Mouse (Mus musculus) embryonic facial prominence, embryonic 11.5 days (tissue): ENCODE measurements around the gene Hmgb1. TPM values are rescaled to one million over a fixed set of nuclear protein-coding genes. Genes with fewer than 3 reads are reported as not detected.

Source experiments
- ATAC-seq: fragments of 200-750 bp; cut with Nextera tagmentation; replicated peaks from 2 replicates; pipeline ENCODE4 v1.8.0; 2017; ENCODE audit warnings: low read depth; ENCODE audit not compliant: insufficient number of reproducible peaks, low FRiP score, low TSS enrichment
- DNase-seq: peaks from one replicate; pipeline ENCODE4 v3.0.0-alpha.2; 2015; ENCODE audit warnings: low spot score
- H3K27ac ChIP-seq: fragments of 300-500 bp; sonication (generic); replicated peaks from 2 replicates; pipeline ENCODE4 v1.5.1; 2014; ENCODE audit warnings: mild to moderate bottlenecking, low read depth, low read length, control low read depth
- H3K27me3 ChIP-seq: fragments of 300-500 bp; sonication (generic); 2 replicates; pipeline ENCODE4 v1.6.1; 2014; ENCODE audit warnings: mild to moderate bottlenecking, low read length, moderate library complexity, mixed read lengths; ENCODE audit not compliant: control insufficient read depth, insufficient read depth
- H3K36me3 ChIP-seq: fragments of 300-500 bp; sonication (generic); replicated peaks from 2 replicates; pipeline ENCODE4 v1.6.1; 2014; ENCODE audit warnings: low read depth, mild to moderate bottlenecking, low read length, moderate library complexity, mixed read lengths; ENCODE audit not compliant: control insufficient read depth, insufficient read depth
- H3K4me1 ChIP-seq: fragments of 300-500 bp; sonication (generic); 2 replicates; pipeline ENCODE4 v1.6.1; 2014; ENCODE audit warnings: low read length, mixed read lengths; ENCODE audit not compliant: control insufficient read depth, insufficient read depth
- H3K4me2 ChIP-seq: fragments of 300-500 bp; sonication (generic); 2 replicates; pipeline ENCODE4 v1.6.1; 2014; ENCODE audit warnings: low read depth, mild to moderate bottlenecking, control low read depth, low read length, moderate library complexity
- H3K4me3 ChIP-seq: fragments of 300-500 bp; sonication (generic); 2 replicates; pipeline ENCODE4 v1.5.1; 2014; ENCODE audit warnings: low read depth, low read length, control low read depth
- H3K9ac ChIP-seq: fragments of 300-500 bp; sonication (generic); replicated peaks from 2 replicates; pipeline ENCODE4 v1.6.1; 2014; ENCODE audit warnings: mild to moderate bottlenecking, control low read depth, low read length
- H3K9me3 ChIP-seq: fragments of 300-500 bp; sonication (generic); replicated peaks from 2 replicates; pipeline ENCODE4 v1.6.1; 2016; ENCODE audit warnings: mild to moderate bottlenecking, low read length, inconsistent platforms, mixed read lengths; ENCODE audit not compliant: control insufficient read depth
- WGBS: fragments of 180-500 bp; shearing (Covaris S2); extraction: QIAGEN DNeasy Blood & Tissue Kit; methylation state at CpG from one replicate; pipeline ENCODE4 v1.1.7; 2014; 5-methylcytosine and 5-hydroxymethylcytosine counted together
- polyA plus RNA-seq: library from polyadenylated mRNA; unstranded; fragments of >200 nt; fragmentation: Nextera tagmentation; extraction: Ambion mirVana; gene quantifications from 2 replicates; pipeline ENCODE4 v1.2.1, GENCODE M21; 2014

The Hmgb1 gene
- polyA plus RNA-seq, 1 experiment from 2014 or later: 2,281 TPM

DNA sequence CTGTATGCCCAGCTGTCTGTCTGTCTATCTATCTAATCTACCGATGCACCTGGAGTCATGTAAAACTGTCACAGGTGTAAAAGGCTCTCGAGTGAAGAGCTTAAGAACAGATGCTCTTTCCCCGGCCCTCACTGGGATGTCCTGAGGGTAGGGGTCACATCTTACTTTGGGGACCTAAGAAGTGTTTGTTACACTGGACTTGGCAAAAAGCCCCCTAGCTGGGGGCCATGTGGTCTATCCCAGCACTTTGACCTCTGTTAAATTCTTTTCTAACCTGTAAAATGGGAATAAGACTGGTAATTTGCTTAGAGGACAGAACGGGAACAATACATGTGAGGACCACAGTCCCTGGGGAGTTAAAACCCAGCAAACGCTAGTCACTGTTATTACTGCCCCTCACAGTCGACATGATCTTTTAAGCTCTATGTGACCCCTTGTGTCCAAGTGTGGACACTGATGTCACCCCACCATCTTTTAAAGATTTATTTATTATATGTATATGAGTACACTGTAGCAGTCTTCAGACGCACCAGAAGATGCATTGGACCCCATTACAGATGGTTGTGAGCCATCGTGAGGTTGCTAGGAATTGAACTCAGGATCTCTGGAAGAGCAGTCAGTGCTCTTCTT, 80.1 kb downstream of the Hmgb1 start:
- DNase-seq (no peak), ATAC-seq (no peak)
- H3K27ac ChIP-seq: no peak overlapping the region
- 83% methylated on average over 8 of the region's 8 CpGs for WGBS
- H3K27me3 ChIP-seq: no peaks in the 10 kb centered on the region
- no peak overlapping the region for H3K4me3 ChIP-seq
- H3K9ac ChIP-seq: no peak overlapping the region
- no peak overlapping the region for H3K4me2 ChIP-seq
- H3K4me1 ChIP-seq: no peaks in the 10 kb centered on the region
- H3K9me3 ChIP-seq: no peaks in the 10 kb centered on the region
- no peaks in the 10 kb centered on the region for H3K36me3 ChIP-seq

DNA sequence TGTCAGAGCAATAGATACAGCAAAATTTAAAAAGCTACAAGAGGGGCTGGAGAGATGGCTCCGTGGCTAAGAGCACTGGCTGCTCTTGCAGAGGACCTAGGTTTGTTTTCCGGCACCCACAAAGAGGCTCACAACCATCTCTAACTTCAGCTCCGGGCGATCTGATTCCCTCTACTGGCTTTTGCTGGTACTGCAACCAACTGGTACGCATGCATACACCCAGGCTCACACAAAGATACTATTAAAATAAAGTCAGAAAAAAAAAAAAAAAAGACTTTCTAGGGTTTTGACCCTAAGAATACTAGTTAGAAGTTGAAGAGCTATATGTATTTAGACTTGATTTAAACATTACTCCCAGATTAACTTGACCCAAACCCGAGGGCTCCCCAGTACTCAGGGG, 82.4 kb downstream of the Hmgb1 start:
- H3K4me1 ChIP-seq: no peaks in the 10 kb centered on the region
- no peak overlapping the region for H3K4me2 ChIP-seq
- no peaks in the 10 kb centered on the region for H3K27me3 ChIP-seq
- no peak overlapping the region for H3K4me3 ChIP-seq
- no peaks in the 10 kb centered on the region for H3K9me3 ChIP-seq
- H3K9ac ChIP-seq: no peak overlapping the region
- no peaks in the 10 kb centered on the region for H3K36me3 ChIP-seq
- 85% methylated on average over 6 of the region's 6 CpGs for WGBS
- ATAC-seq (no peak), DNase-seq (no peak)
- no peak overlapping the region for H3K27ac ChIP-seq

DNA sequence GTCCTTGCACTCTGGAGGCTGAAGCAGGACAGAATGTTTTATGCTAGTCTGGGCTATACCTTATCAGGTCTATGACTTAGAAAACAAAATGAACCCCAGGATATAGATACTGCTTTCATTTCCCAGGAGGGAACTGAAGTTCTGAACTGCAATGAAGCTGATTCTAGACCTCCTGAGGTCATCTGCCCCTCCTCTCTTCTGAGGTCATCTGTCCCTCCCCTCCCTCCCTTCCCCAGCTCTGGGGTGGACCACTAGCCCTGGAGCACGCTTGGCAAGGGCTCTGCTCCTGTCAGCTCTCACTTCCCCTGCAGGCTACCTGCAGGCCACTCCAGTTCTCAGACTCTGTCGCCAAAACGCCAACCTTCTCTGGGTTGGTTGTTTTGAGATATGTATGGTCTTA, 84.2 kb downstream of the Hmgb1 start:
- DNase-seq (no peak), ATAC-seq (no peak)
- Histone ChIP-seq H3K27me3 (no peaks in the 10 kb centered on the region), H3K36me3 (no peaks in the 10 kb centered on the region), H3K4me3 (no peak overlapping the region), H3K9ac (no peak overlapping the region), H3K4me1 (no peaks in the 10 kb centered on the region), H3K4me2 (no peak overlapping the region), H3K9me3 (no peaks in the 10 kb centered on the region), H3K27ac (no peak overlapping the region)
- 70% methylated on average over 3 of the region's 3 CpGs for WGBS

DNA sequence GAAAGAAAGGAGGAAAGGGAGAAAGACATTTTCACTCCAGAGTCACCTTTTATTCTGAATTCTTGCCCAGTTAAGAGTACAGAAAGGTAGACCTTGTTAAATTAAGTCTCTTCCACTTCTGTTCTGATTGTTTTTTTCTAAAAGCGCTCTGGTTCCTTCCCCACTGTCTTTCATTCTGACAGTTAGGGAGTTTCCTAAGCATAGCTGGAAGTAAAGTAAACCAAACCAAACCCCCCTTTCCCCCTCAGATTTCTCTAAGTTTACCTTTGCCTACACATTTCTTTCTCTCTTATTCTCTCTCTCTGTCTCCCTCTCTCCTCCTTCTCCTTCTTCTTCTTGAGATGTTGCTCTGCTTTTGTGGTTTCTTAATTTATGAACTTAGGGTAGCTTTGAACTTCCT, 85.3 kb downstream of the Hmgb1 start:
- no peaks in the 10 kb centered on the region for H3K9me3 ChIP-seq
- ATAC-seq: no peak
- H3K27ac ChIP-seq: no peak overlapping the region
- DNase-seq: no peak
- H3K9ac ChIP-seq: no peak overlapping the region
- H3K4me1 ChIP-seq: no peaks in the 10 kb centered on the region
- no peak overlapping the region for H3K4me3 ChIP-seq
- 91% methylated on average over 1 of the region's 1 CpGs for WGBS
- no peak overlapping the region for H3K4me2 ChIP-seq
- H3K36me3 ChIP-seq: no peaks in the 10 kb centered on the region
- H3K27me3 ChIP-seq: no peaks in the 10 kb centered on the region

DNA sequence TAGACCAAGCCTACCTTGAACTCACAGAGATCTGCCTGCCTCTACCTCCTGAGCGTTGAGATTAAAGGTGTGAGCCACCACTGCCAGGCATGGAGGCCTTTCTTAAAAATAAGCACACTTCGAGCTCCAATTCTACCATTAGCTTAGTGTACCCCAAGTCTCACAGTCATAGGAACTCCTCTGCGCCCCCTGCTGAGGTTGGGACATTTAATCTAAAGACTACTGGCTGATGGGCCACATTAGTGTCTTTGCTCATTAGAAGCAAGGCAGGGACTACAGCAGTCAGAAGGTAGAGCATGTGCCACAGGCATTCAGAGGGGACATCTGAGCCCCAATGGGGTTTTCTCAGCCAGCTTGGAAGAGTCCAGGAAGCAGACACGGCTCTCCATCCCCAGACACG, 86.4 kb downstream of the Hmgb1 start:
- no peak overlapping the region for H3K4me2 ChIP-seq
- H3K4me1 ChIP-seq: no peaks in the 10 kb centered on the region
- H3K36me3 ChIP-seq: no peaks in the 10 kb centered on the region
- no peak overlapping the region for H3K4me3 ChIP-seq
- no peak for DNase-seq
- no peak for ATAC-seq
- no peak overlapping the region for H3K27ac ChIP-seq
- H3K27me3 ChIP-seq: no peaks in the 10 kb centered on the region
- H3K9ac ChIP-seq: no peak overlapping the region
- H3K9me3 ChIP-seq: no peaks in the 10 kb centered on the region
- 88% methylated on average over 5 of the region's 5 CpGs for WGBS

DNA sequence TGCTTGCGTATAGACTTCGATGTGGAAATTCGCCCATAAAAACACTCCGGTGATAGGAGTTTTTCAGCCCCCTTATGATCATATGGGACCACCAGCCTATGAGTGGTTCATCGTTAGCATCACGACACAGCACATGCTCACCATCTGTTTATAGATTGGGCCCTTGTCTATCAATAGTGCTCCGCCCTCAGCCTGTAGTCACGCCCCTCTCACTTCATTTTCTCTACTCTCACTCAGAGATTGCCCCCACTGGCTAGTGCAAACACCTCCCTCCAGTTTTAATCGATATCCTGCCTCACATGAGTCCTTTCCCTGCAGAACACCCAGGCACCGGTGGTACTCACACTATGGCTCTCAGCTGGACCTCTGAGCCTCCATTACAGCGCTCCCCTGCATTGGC, 88.0 kb downstream of the Hmgb1 start:
- Histone ChIP-seq H3K9me3 (no peaks in the 10 kb centered on the region), H3K27me3 (no peaks in the 10 kb centered on the region), H3K27ac (no peak overlapping the region), H3K4me2 (no peak overlapping the region), H3K36me3 (no peaks in the 10 kb centered on the region), H3K4me3 (no peak overlapping the region), H3K9ac (no peak overlapping the region), H3K4me1 (no peaks in the 10 kb centered on the region; the same call in 1 of the 2 replicates)
- DNase-seq: no peak
- 72% methylated on average over 11 of the region's 11 CpGs for WGBS
- ATAC-seq: no peak

GRCm38 (mm10) chr5:149092926-149093325, 91.4 kb downstream of the Hmgb1 start:
- no peak for ATAC-seq
- 92% methylated on average over 5 of the region's 5 CpGs for WGBS

DNA sequence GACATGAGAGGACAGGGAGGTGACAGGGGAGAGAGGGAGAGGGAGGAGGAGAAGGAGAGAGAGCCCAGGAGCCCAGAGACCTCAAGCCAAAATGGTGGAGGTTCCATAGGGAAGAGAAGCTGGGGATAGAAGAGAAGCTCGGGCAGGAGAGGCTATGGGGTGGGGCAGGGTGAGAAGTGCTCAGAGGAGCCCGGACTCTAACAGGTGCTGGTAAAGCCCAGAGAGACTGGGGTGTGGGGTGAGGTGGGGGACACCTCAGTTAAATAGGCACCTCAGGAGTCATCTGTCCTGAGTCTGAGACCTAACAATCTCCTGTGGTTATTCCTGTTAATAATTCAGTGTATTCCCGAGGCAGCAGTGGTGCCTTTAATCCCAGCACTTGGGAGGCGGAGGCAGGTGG, 91.8 kb downstream of the Hmgb1 start:
- Histone ChIP-seq H3K36me3 (no peaks in the 10 kb centered on the region), H3K4me3 (no peak overlapping the region), H3K27me3 (no peaks in the 10 kb centered on the region), H3K4me1 (no peaks in the 10 kb centered on the region; the same call in 1 of the 2 replicates), H3K9ac (no peak overlapping the region), H3K27ac (no peak overlapping the region), H3K4me2 (no peak overlapping the region), H3K9me3 (no peaks in the 10 kb centered on the region)
- WGBS: 83% methylated on average over 4 of the region's 4 CpGs
- ATAC-seq (no peak), DNase-seq (no peak)

More at GRCm38 (mm10) chr5:149092926-149093325, 91.4 kb downstream of the Hmgb1 start:
- no peaks in the 10 kb centered on the region for H3K27me3 ChIP-seq
- no peak overlapping the region for H3K27ac ChIP-seq
- H3K4me1 ChIP-seq: no peaks in the 10 kb centered on the region; the same call in 1 of the 2 replicates
- H3K4me2 ChIP-seq: no peak overlapping the region
- H3K4me3 ChIP-seq: no peak overlapping the region
- no peak overlapping the region for H3K9ac ChIP-seq
- no peaks in the 10 kb centered on the region for H3K9me3 ChIP-seq
- no peak for DNase-seq
- H3K36me3 ChIP-seq: no peaks in the 10 kb centered on the region
